Mouse (Mus musculus) lung, adult 2 months (tissue): Measurements from ENCODE around the gene Tmcc2. TPM values are rescaled to one million over a fixed set of nuclear protein-coding genes. Genes with fewer than 3 reads are reported as not detected.

ENCODE experiments used
- DNase-seq: peaks from one replicate; pipeline ENCODE4 v3.0.0; 2022
- H3K4me1 ChIP-seq: fragments of 200-500 bp; 2 replicates; pipeline ENCODE4 v1.6.1; 2011; ENCODE audit warnings: low read length; ENCODE audit not compliant: control insufficient read depth, insufficient read depth
- H3K4me3 ChIP-seq: fragments of 200-500 bp; replicated peaks from 2 replicates; pipeline ENCODE3; 2011; ENCODE audit warnings: low read depth, mild to moderate bottlenecking, control low read depth, low read length; ENCODE audit errors: extremely low read depth
- CTCF ChIP-seq: fragments of 200-500 bp; IDR thresholded peaks from 2 replicates; pipeline ENCODE4 v1.5.1; 2011; ENCODE audit warnings: mild to moderate bottlenecking, low read length, control low read depth; ENCODE audit not compliant: insufficient read depth
- POLR2A ChIP-seq: fragments of 200-500 bp; IDR thresholded peaks from 2 replicates; pipeline ENCODE4 v1.6.1; 2011; ENCODE audit warnings: low read depth, mild to moderate bottlenecking, control low read depth, low read length, borderline replicate concordance; ENCODE audit errors: extremely low read depth
- WGBS: fragments of 180-500 bp; shearing (Covaris S2); methylation state at CpG from one replicate; pipeline ENCODE4 v1.1.7; 2018; 5-methylcytosine and 5-hydroxymethylcytosine counted together
- polyA plus RNA-seq: library from polyadenylated mRNA; depleted of rRNA; stranded (reverse); fragments of >200 nt; gene quantifications from 2 replicates; pipeline ENCODE4 v1.2.3, GENCODE M21; 2012

Tmcc2 gene
- polyA plus RNA-seq, 1 experiment: 135 TPM

GRCm38 (mm10) chr1:132345514-132345913, 45.6 kb downstream of the Tmcc2 start:
- TF ChIP-seq CTCF (no peak), POLR2A (no peak)
- DNase-seq: no peak

GRCm38 (mm10) chr1:132343656-132344055, 47.4 kb downstream of the Tmcc2 start:
- no peak for DNase-seq
- 86% methylated on average over 1 of the region's 1 CpGs for WGBS
- Histone ChIP-seq H3K4me3 (no peak overlapping the region), H3K4me1 (peaks cover 15% of the 10 kb centered on the region)
- TF ChIP-seq POLR2A: no peak

More at GRCm38 (mm10) chr1:132345514-132345913, 45.6 kb downstream of the Tmcc2 start:
- Histone ChIP-seq H3K4me1 (peaks cover 15% of the 10 kb centered on the region), H3K4me3 (no peak overlapping the region)
- 67% methylated on average over 4 of the region's 4 CpGs for WGBS

GRCm38 (mm10) chr1:132343191-132343590, 47.9 kb downstream of the Tmcc2 start:
- Histone ChIP-seq H3K4me3 (no peak overlapping the region), H3K4me1 (peaks cover 15% of the 10 kb centered on the region)
- 96% methylated on average over 2 of the region's 2 CpGs for WGBS
- TF ChIP-seq POLR2A: no peak
- TF ChIP-seq CTCF: no peak
- no peak for DNase-seq

- DNase-seq: no peak
- Histone ChIP-seq H3K4me3 (no peak overlapping the region), H3K4me1 (peaks cover 17% of the 10 kb centered on the region)
- no peak for TF ChIP-seq CTCF
- no peak for TF ChIP-seq POLR2A
- 74% methylated on average over 3 of the region's 3 CpGs for WGBS
Measured at GRCm38 (mm10) chr1:132342518-132342917, 48.6 kb downstream of the Tmcc2 start.

- Histone ChIP-seq H3K4me3 (no peak overlapping the region), H3K4me1 (peaks cover 20% of the 10 kb centered on the region)
- TF ChIP-seq CTCF (no peak), POLR2A (no peak)
- DNase-seq: no peak
- WGBS: 29% methylated on average over 5 of the region's 5 CpGs
Measured at GRCm38 (mm10) chr1:132341731-132342501, 49.2 kb downstream of the Tmcc2 start.

GRCm38 (mm10) chr1:132338027-132338660, 52.9 kb downstream of the Tmcc2 start:
- no peak overlapping the region for H3K4me3 ChIP-seq
- no peak for DNase-seq
- WGBS: 30% methylated on average over 8 of the region's 8 CpGs
- peaks cover 28% of the 10 kb centered on the region for H3K4me1 ChIP-seq
- TF ChIP-seq CTCF (no peak), POLR2A (no peak)

- WGBS: 64% methylated on average over 6 of the region's 6 CpGs
- TF ChIP-seq POLR2A (no peak), CTCF (no peak)
- H3K4me3 ChIP-seq: no peak overlapping the region
- no peak for DNase-seq
- peaks cover 28% of the 10 kb centered on the region for H3K4me1 ChIP-seq
Measured at GRCm38 (mm10) chr1:132336921-132337320, 54.2 kb downstream of the Tmcc2 start.

- TF ChIP-seq POLR2A (no peak), CTCF (no peak)
- H3K4me1 ChIP-seq: peaks cover 25% of the 10 kb centered on the region
- no peak for DNase-seq
- no peak overlapping the region for H3K4me3 ChIP-seq
- WGBS: 30% methylated on average over 12 of the region's 12 CpGs
Measured at GRCm38 (mm10) chr1:132335378-132335965, 55.6 kb downstream of the Tmcc2 start.

GRCm38 (mm10) chr1:132334178-132334801, 56.8 kb downstream of the Tmcc2 start:
- WGBS: 30% methylated on average over 6 of the region's 6 CpGs

More at GRCm38 (mm10) chr1:132334178-132334801, 56.8 kb downstream of the Tmcc2 start:
- TF ChIP-seq POLR2A (no peak), CTCF (no peak)
- Histone ChIP-seq H3K4me3 (no peak overlapping the region), H3K4me1 (peaks cover 27% of the 10 kb centered on the region)
- DNase-seq: no peak
